In genomic region chr3:83205073-83205668, GRCm38 (mm10) we compare ENCODE assay signal across 32 mouse cellular contexts.
DNase-seq lines count a peak whose midpoint lies in the region; ATAC-seq and TF ChIP-seq lines count a peak whose summit lies in the region.
"Had no signal": no experiment of that assay in that cellular context is flagged by ENCODE, and none has a peak within 500 bp of the region (broad histone marks: within the 10 kb centered on the region; RNA-seq: fewer than 3 reads in every experiment).

No protein-coding gene starts in this region.

- H3K27me3 ChIP-seq in heart, embryonic 12.5 days (replicated peaks): no peaks in the 10 kb centered on the region
- no peaks in the 10 kb centered on the region for H3K27me3 ChIP-seq in hindbrain, embryonic 14.5 days (ENCODE audit: control insufficient read depth, insufficient read depth, low read length)
- H3K27me3 ChIP-seq in hindbrain, embryonic 12.5 days: no peaks in the 10 kb centered on the region
- H3K27me3 ChIP-seq in intestine, embryonic 16.5 days (replicated peaks; ENCODE audit: control insufficient read depth, insufficient read depth, low read length): no peaks in the 10 kb centered on the region
- H3K27me3 ChIP-seq: embryonic facial prominence, embryonic 13.5 days; forebrain, embryonic 15.5 days; limb, embryonic 15.5 days; liver, embryonic 13.5 days; megakaryocyte, embryonic 14.5 days; stomach, embryonic 15.5 days had no signal

- no peak overlapping the region for H3K9ac ChIP-seq in heart, embryonic 12.5 days
- H3K9ac ChIP-seq in hindbrain, embryonic 14.5 days: no peak overlapping the region
- H3K9ac ChIP-seq in hindbrain, embryonic 12.5 days: no peak overlapping the region
- no peak overlapping the region for H3K9ac ChIP-seq in intestine, embryonic 16.5 days (ENCODE audit: low read depth, low read length)
- H3K9ac ChIP-seq: embryonic facial prominence, embryonic 13.5 days; forebrain, embryonic 15.5 days; limb, embryonic 15.5 days; liver, embryonic 13.5 days; stomach, embryonic 15.5 days had no signal

- 4% methylated on average over 8 of the region's 8 CpGs for WGBS in heart, embryonic 12.5 days
- 56% methylated on average over 8 of the region's 8 CpGs for WGBS in hindbrain, embryonic 14.5 days
- 58% methylated on average over 8 of the region's 8 CpGs for WGBS in hindbrain, embryonic 12.5 days
- WGBS in intestine, embryonic 16.5 days: 29% methylated on average over 8 of the region's 8 CpGs

- H3K36me3 ChIP-seq in heart, embryonic 12.5 days: no peaks in the 10 kb centered on the region
- no peaks in the 10 kb centered on the region for H3K36me3 ChIP-seq in hindbrain, embryonic 14.5 days (replicated peaks; ENCODE audit: control insufficient read depth, insufficient read depth)
- H3K36me3 ChIP-seq in hindbrain, embryonic 12.5 days: no peaks in the 10 kb centered on the region
- no peaks in the 10 kb centered on the region for H3K36me3 ChIP-seq in intestine, embryonic 16.5 days (ENCODE audit: control insufficient read depth, insufficient read depth, low read length)
- H3K36me3 ChIP-seq: embryonic facial prominence, embryonic 13.5 days; forebrain, embryonic 10.5 days; forebrain, embryonic 15.5 days; limb, embryonic 10.5 days; limb, embryonic 15.5 days; liver, embryonic 13.5 days; stomach, embryonic 15.5 days had no signal

- no peak for DNase-seq in heart, postnatal 25 days (ENCODE audit: low spot score)
- DNase-seq in hindbrain, embryonic 14.5 days (ENCODE audit: low spot score): no peak
- DNase-seq in brain, embryonic 14.5 days (ENCODE audit: low read depth): peak; percentile 56
- DNase-seq in cerebellum, postnatal 4 days (ENCODE audit: low spot score in 2 of 2): no peak
- no peak for DNase-seq in cerebellum, postnatal 36 days
- DNase-seq: adrenal gland, postnatal 10 days; cerebellum, adult 11 months; cerebellum, adult 9-10 months; gastrocnemius, postnatal 25 days; heart, adult 18-20 months; heart, postnatal 10 days; kidney, adult 9 months; kidney, postnatal 10 days; layer of hippocampus, adult 9-11 months; liver, embryonic 13.5 days; lung, adult 18-20 months; lung, postnatal 4 days; retina, postnatal 1 day; right cerebral cortex, postnatal 14 days; thymus, postnatal 14 days had no signal

- peaks cover 32% of the 10 kb centered on the region for H3K4me1 ChIP-seq in heart, embryonic 12.5 days (replicated peaks)
- H3K4me1 ChIP-seq in hindbrain, embryonic 14.5 days (replicated peaks; ENCODE audit: control insufficient read depth, insufficient read depth, low read length): 0 out of 2 replicates have a peak, but pooled peaks cover 3% of the 10 kb centered on the region
- peaks cover 6% of the 10 kb centered on the region for H3K4me1 ChIP-seq in hindbrain, embryonic 12.5 days
- no peaks in the 10 kb centered on the region for H3K4me1 ChIP-seq in intestine, embryonic 16.5 days (ENCODE audit: control insufficient read depth, insufficient read depth, low read length)
- H3K4me1 ChIP-seq: forebrain, embryonic 15.5 days; liver, embryonic 13.5 days; megakaryocyte, embryonic 14.5 days; stomach, embryonic 15.5 days had no signal

- no peak for TF ChIP-seq POLR2A in brain, embryonic 14.5 days (IDR thresholded peaks at IDR 0.05; ENCODE audit: borderline replicate concordance, extremely low read depth, insufficient read depth, insufficient read length, poor library complexity, severe bottlenecking)

- ATAC-seq in heart, embryonic 12.5 days (ENCODE audit: insufficient number of reproducible peaks, low FRiP score): no peak
- peak; percentile 34; the same call in 1 of the 2 replicates for ATAC-seq in hindbrain, embryonic 14.5 days (ENCODE audit: low FRiP score)
- ATAC-seq in hindbrain, embryonic 12.5 days (ENCODE audit: low FRiP score): no peak
- ATAC-seq in intestine, embryonic 16.5 days: peak; percentile 64; the same call in 1 of the 2 replicates
- ATAC-seq: forebrain, embryonic 15.5 days; lung, postnatal 0 days; Patski had no signal

- H3K9me3 ChIP-seq in heart, embryonic 12.5 days (replicated peaks): 0 out of 2 replicates have a peak, but pooled peaks cover 5% of the 10 kb centered on the region
- no peaks in the 10 kb centered on the region for H3K9me3 ChIP-seq in hindbrain, embryonic 14.5 days (ENCODE audit: control insufficient read depth, low read length)
- H3K9me3 ChIP-seq in hindbrain, embryonic 12.5 days (replicated peaks): peaks cover 4% of the 10 kb centered on the region
- no peaks in the 10 kb centered on the region for H3K9me3 ChIP-seq in intestine, embryonic 16.5 days (ENCODE audit: control insufficient read depth, low read length)
- H3K9me3 ChIP-seq: embryonic facial prominence, embryonic 13.5 days; forebrain, embryonic 10.5 days; forebrain, embryonic 15.5 days; limb, embryonic 10.5 days; limb, embryonic 15.5 days; liver, embryonic 13.5 days; stomach, embryonic 15.5 days had no signal

- no peak for TF ChIP-seq CTCF in brain, embryonic 14.5 days (IDR thresholded peaks at IDR 0.05; ENCODE audit: borderline replicate concordance, extremely low read depth, insufficient read depth, insufficient read length)

- peak overlapping the region; percentile 32 for H3K4me2 ChIP-seq in heart, embryonic 12.5 days
- H3K4me2 ChIP-seq in hindbrain, embryonic 14.5 days (replicated peaks): no peak overlapping the region
- no peak overlapping the region for H3K4me2 ChIP-seq in hindbrain, embryonic 12.5 days (replicated peaks)
- no peak overlapping the region for H3K4me2 ChIP-seq in intestine, embryonic 16.5 days (ENCODE audit: low read depth, low read length)
- H3K4me2 ChIP-seq: embryonic facial prominence, embryonic 13.5 days; forebrain, embryonic 15.5 days; limb, embryonic 15.5 days; liver, embryonic 13.5 days; stomach, embryonic 15.5 days had no signal

- no peak overlapping the region for H3K27ac ChIP-seq in heart, embryonic 12.5 days (ENCODE audit: poor library complexity, severe bottlenecking)
- H3K27ac ChIP-seq in hindbrain, embryonic 14.5 days: peak overlapping the region; percentile 26; the same call in 1 of the 2 replicates
- no peak overlapping the region for H3K27ac ChIP-seq in hindbrain, embryonic 12.5 days
- no peak overlapping the region for H3K27ac ChIP-seq in intestine, embryonic 16.5 days (ENCODE audit: low read length)
- H3K27ac ChIP-seq: embryonic facial prominence, embryonic 13.5 days; forebrain, embryonic 10.5 days; forebrain, embryonic 15.5 days; limb, embryonic 10.5 days; limb, embryonic 15.5 days; liver, embryonic 13.5 days; stomach, embryonic 15.5 days had no signal

- no peak overlapping the region for H3K4me3 ChIP-seq in heart, embryonic 12.5 days
- H3K4me3 ChIP-seq in hindbrain, embryonic 14.5 days (replicated peaks; ENCODE audit: low read length): no peak overlapping the region
- H3K4me3 ChIP-seq in hindbrain, embryonic 12.5 days: no peak overlapping the region
- H3K4me3 ChIP-seq in intestine, embryonic 16.5 days (ENCODE audit: low read length): no peak overlapping the region
- H3K4me3 ChIP-seq: embryonic facial prominence, embryonic 13.5 days; forebrain, embryonic 10.5 days; forebrain, embryonic 15.5 days; limb, embryonic 10.5 days; limb, embryonic 15.5 days; liver, embryonic 13.5 days; megakaryocyte, embryonic 14.5 days; stomach, embryonic 15.5 days had no signal

- intact Hi-C loops in heart, postnatal 25 days (cut with DNase I): no loop called here

Comparison
In these comparisons a context has a peak if more than half of its experiments do, and no peak if none do; other contexts are left out.
1. ATAC-seq: peak in hindbrain, embryonic 14.5 days (single experiment) and intestine, embryonic 16.5 days (single experiment); none in heart, embryonic 12.5 days (single experiment) and hindbrain, embryonic 12.5 days (single experiment).